8 mouse cellular contexts compared by ENCODE assay signal in the genomic region with DNA sequence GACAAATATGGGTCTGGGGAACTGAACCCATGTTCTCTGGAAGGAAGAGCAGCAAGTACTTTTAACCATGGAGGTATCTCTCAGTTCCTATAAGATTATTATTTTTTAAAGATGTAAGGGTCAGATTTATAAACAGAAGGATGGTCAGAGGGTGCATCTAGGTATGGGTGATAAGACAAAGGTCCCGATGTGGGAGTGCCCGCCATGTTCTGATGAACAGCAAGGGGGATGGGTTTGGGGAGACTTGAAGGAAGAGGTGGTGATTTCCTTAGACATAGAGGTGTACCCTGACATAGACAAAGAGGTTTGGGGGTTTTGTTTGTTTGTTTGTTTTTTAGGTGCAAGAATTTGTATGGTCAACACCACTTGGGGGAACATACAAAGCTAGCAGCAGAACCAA. TPM values are rescaled to one million over a fixed set of nuclear protein-coding genes. Genes with fewer than 3 reads are reported as not detected.
DNase-seq lines count a peak whose midpoint lies in the region; ATAC-seq lines count a peak whose summit lies in the region.

No protein-coding gene starts in this region.

- 56% methylated on average over 2 of the region's 2 CpGs for WGBS in heart, embryonic 11.5 days (ENCODE audit: insufficient replicate concordance)
- WGBS in liver, embryonic 13.5 days (ENCODE audit: insufficient replicate concordance): 41% methylated on average over 2 of the region's 2 CpGs

- no peak overlapping the region for H3K27ac ChIP-seq in heart, embryonic 11.5 days (ENCODE audit: low read depth, low read length)
- no peak overlapping the region for H3K27ac ChIP-seq in liver, embryonic 13.5 days

- H3K9ac ChIP-seq in heart, embryonic 11.5 days (ENCODE audit: low read depth, low read length): peak overlapping the region; percentile 22; the same call in 1 of the 2 replicates
- peak overlapping the region; percentile 99; the same call in 1 of the 2 replicates for H3K9ac ChIP-seq in liver, embryonic 13.5 days

- ATAC-seq in heart, embryonic 11.5 days (replicated peaks; ENCODE audit: insufficient number of reproducible peaks, low FRiP score, low TSS enrichment): no peak
- ATAC-seq in liver, embryonic 13.5 days (ENCODE audit: low read depth): no peak

- no peaks in the 10 kb centered on the region for H3K27me3 ChIP-seq in heart, embryonic 11.5 days (ENCODE audit: control insufficient read depth, insufficient read depth, low read length)
- peaks cover 7% of the 10 kb centered on the region; the same call in 1 of the 2 replicates for H3K27me3 ChIP-seq in liver, embryonic 13.5 days

- H3K4me2 ChIP-seq in heart, embryonic 11.5 days: peak overlapping the region; percentile 96
- peak overlapping the region; percentile 99 for H3K4me2 ChIP-seq in liver, embryonic 13.5 days

- H3K9me3 ChIP-seq in heart, embryonic 11.5 days (replicated peaks; ENCODE audit: control insufficient read depth, low read length): no peaks in the 10 kb centered on the region
- H3K9me3 ChIP-seq in liver, embryonic 13.5 days (replicated peaks): no peaks in the 10 kb centered on the region

- no peak for DNase-seq in heart, postnatal 4 days
- peak; percentile 0 for DNase-seq in urinary bladder, postnatal 14 days (ENCODE audit: low spot score)
- no peak for DNase-seq in urinary bladder, adult 2 months (ENCODE audit: low spot score)
- DNase-seq in liver, embryonic 13.5 days: no peak
- no peak for DNase-seq in adrenal gland, postnatal 4 days (ENCODE audit: low spot score in 2 of 2)
- DNase-seq in adrenal gland, postnatal 36 days: no peak
- DNase-seq in layer of hippocampus, adult 18-20 months (ENCODE audit: low spot score in 2 of 2): no peak

- peak overlapping the region; percentile 76; the same call in 1 of the 2 replicates for H3K4me3 ChIP-seq in heart, embryonic 11.5 days (ENCODE audit: low read depth, low read length)
- peak overlapping the region; percentile 98 for H3K4me3 ChIP-seq in liver, embryonic 13.5 days (replicated peaks)

- no peaks in the 10 kb centered on the region for H3K36me3 ChIP-seq in heart, embryonic 11.5 days (ENCODE audit: control insufficient read depth, insufficient read depth, low read length)
- peaks cover 8% of the 10 kb centered on the region for H3K36me3 ChIP-seq in liver, embryonic 13.5 days

- H3K4me1 ChIP-seq in heart, embryonic 11.5 days (ENCODE audit: control insufficient read depth, insufficient read depth, low read length): peaks cover 14% of the 10 kb centered on the region; the same call in 1 of the 2 replicates
- H3K4me1 ChIP-seq in liver, embryonic 13.5 days (replicated peaks): peaks cover 44% of the 10 kb centered on the region

RNA-seq across cellular contexts. Expression of a gene that starts 1.6 kb away (rescaled TPM):
- 7.1 and 10.6 TPM in 2 replicates for polyA plus RNA-seq in heart, embryonic 11.5 days (2014; fragmentation: Nextera tagmentation; extraction: Ambion mirVana)
- 1 to 10 TPM; 8.2 to 9.1 TPM for total RNA-seq in heart, postnatal 4 days (2021)
- polyA plus RNA-seq in urinary bladder, adult 2 months (2012; rRNA removed): 14.1 and 17.9 TPM in 2 replicates
- 23.6 and 27.5 TPM in 2 replicates for polyA plus RNA-seq in liver, embryonic 13.5 days (2015; fragmentation: Nextera tagmentation; extraction: Ambion mirVana)
- 10 to 100 TPM; 44.5 to 46.2 TPM for total RNA-seq in adrenal gland, postnatal 4 days (2021)
- 10 to 100 TPM; 47.0 to 51.6 TPM for total RNA-seq in adrenal gland, postnatal 36 days (2021)
- total RNA-seq in layer of hippocampus, adult 18-20 months (2021): 1 to 10 TPM; 6.1 to 7.0 TPM

Comparison
In these comparisons a context has a peak if more than half of its experiments do, and no peak if none do; other contexts are left out.
1. RNA of a gene that starts 1.6 kb away (total RNA-seq): 47.0 to 51.6 TPM in adrenal gland, postnatal 36 days and 44.5 to 46.2 TPM in adrenal gland, postnatal 4 days; 8.2 to 9.1 TPM in heart, postnatal 4 days and 6.1 to 7.0 TPM in layer of hippocampus, adult 18-20 months; every median in the first group is over 4 times any median in the second.